10 mouse cellular contexts compared by ENCODE assay signal in genomic region chr11:68555918-68556584, GRCm38 (mm10). TPM values are rescaled to one million over a fixed set of nuclear protein-coding genes. Genes with fewer than 3 reads are reported as not detected.
DNase-seq lines count a peak whose midpoint lies in the region; ATAC-seq and TF ChIP-seq lines count a peak whose summit lies in the region.
"Had no signal": no experiment of that assay in that cellular context is flagged by ENCODE, and none has a peak within 500 bp of the region (broad histone marks: within the 10 kb centered on the region; RNA-seq: fewer than 3 reads in every experiment).

Mfsd6l (plus strand) TSS chr11:68556186.

- 0 out of 2 replicates have a peak, but pooled peaks cover 6% of the 10 kb centered on the region for H3K27me3 ChIP-seq in heart, postnatal 0 days (ENCODE audit: control insufficient read depth, insufficient read depth, low read length)
- peaks cover 27% of the 10 kb centered on the region for H3K27me3 ChIP-seq in hindbrain, embryonic 10.5 days (ENCODE audit: insufficient read depth, poor library complexity, severe bottlenecking)
- H3K27me3 ChIP-seq in limb, embryonic 12.5 days = peaks cover 34% of the 10 kb centered on the region
- H3K27me3 ChIP-seq in neural tube, embryonic 12.5 days (replicated peaks) = peaks cover 7% of the 10 kb centered on the region
- H3K27me3 ChIP-seq: Patski had no signal

- WGBS in heart, postnatal 0 days = 15% methylated on average over 37 of the region's 37 CpGs
- WGBS in hindbrain, embryonic 10.5 days = 7% methylated on average over 37 of the region's 37 CpGs
- 6% methylated on average over 37 of the region's 37 CpGs for WGBS in limb, embryonic 12.5 days
- 6% methylated on average over 37 of the region's 37 CpGs for WGBS in neural tube, embryonic 12.5 days

- TF ChIP-seq EP300 in heart, postnatal 0 days (IDR thresholded peaks at IDR 0.05; ENCODE audit: low read depth) = no peak

- intact Hi-C loops in heart, postnatal 25 days (cut with DNase I) = loop anchor here (2.0 kb wide), 1 partner anchor 71 kb away; no protein-coding TSS in a partner anchor
- intact Hi-C loops in gastrocnemius, adult 2 months (cut with DNase I) = no loop called here

- no peak for ATAC-seq in heart, postnatal 0 days (ENCODE audit: insufficient read depth, low read depth)
- no peak for ATAC-seq in limb, embryonic 12.5 days (ENCODE audit: insufficient number of reproducible peaks, insufficient read depth, low FRiP score, low TSS enrichment, low read depth)
- no peak for ATAC-seq in neural tube, embryonic 12.5 days (ENCODE audit: low FRiP score, low read depth)
- ATAC-seq in megakaryocyte progenitor cell, adult 5-6 weeks (replicated peaks; ENCODE audit: poor library complexity) = no peak
- ATAC-seq: Patski had no signal

- H3K4me3 ChIP-seq in heart, postnatal 0 days (ENCODE audit: low read depth, low read length) = peak within 1 kb of the TSS; percentile 19; the same call in 1 of the 2 replicates
- peak within 1 kb of the TSS; percentile 39 for H3K4me3 ChIP-seq in hindbrain, embryonic 10.5 days
- peak within 1 kb of the TSS; percentile 20 for H3K4me3 ChIP-seq in limb, embryonic 12.5 days (replicated peaks)
- H3K4me3 ChIP-seq in neural tube, embryonic 12.5 days = no peak within 1 kb of the TSS
- H3K4me3 ChIP-seq in gastrocnemius, adult 2 months = no peak within 1 kb of the TSS

- no peak within 1 kb of the TSS for H3K27ac ChIP-seq in heart, postnatal 0 days (ENCODE audit: low read depth)
- H3K27ac ChIP-seq in hindbrain, embryonic 10.5 days = peak within 1 kb of the TSS; percentile 40; the same call in 1 of the 2 replicates
- H3K27ac ChIP-seq in limb, embryonic 12.5 days = no peak within 1 kb of the TSS
- no peak within 1 kb of the TSS for H3K27ac ChIP-seq in neural tube, embryonic 12.5 days
- no peak within 1 kb of the TSS for H3K27ac ChIP-seq in gastrocnemius, adult 2 months
- H3K27ac ChIP-seq: macrophage had no signal

- H3K9me3 ChIP-seq in heart, postnatal 0 days (replicated peaks; ENCODE audit: control insufficient read depth, low read length) = no peaks in the 10 kb centered on the region
- no peaks in the 10 kb centered on the region for H3K9me3 ChIP-seq in hindbrain, embryonic 10.5 days
- no peaks in the 10 kb centered on the region for H3K9me3 ChIP-seq in limb, embryonic 12.5 days
- no peaks in the 10 kb centered on the region for H3K9me3 ChIP-seq in neural tube, embryonic 12.5 days

- H3K4me1 ChIP-seq in heart, postnatal 0 days (ENCODE audit: control insufficient read depth, insufficient read depth) = peaks cover 6% of the 10 kb centered on the region; the same call in 1 of the 2 replicates
- H3K4me1 ChIP-seq in hindbrain, embryonic 10.5 days (replicated peaks) = peaks cover 7% of the 10 kb centered on the region
- H3K4me1 ChIP-seq in limb, embryonic 12.5 days (replicated peaks) = peaks cover 7% of the 10 kb centered on the region; the same call in 1 of the 2 replicates
- peaks cover 5% of the 10 kb centered on the region; the same call in 1 of the 2 replicates for H3K4me1 ChIP-seq in neural tube, embryonic 12.5 days

- DNase-seq in heart, postnatal 0 days (ENCODE audit: low spot score) = no peak
- DNase-seq in heart, postnatal 25 days (ENCODE audit: low spot score) = no peak
- DNase-seq in hindbrain, embryonic 10.5 days (ENCODE audit: low spot score) = peak; percentile 25
- no peak for DNase-seq in right cerebral cortex, postnatal 4 days
- no peak for DNase-seq in gastrocnemius, adult 2 months

- H3K36me3 ChIP-seq in heart, postnatal 0 days (replicated peaks; ENCODE audit: control insufficient read depth, insufficient read depth, low read length) = no peaks in the 10 kb centered on the region
- no peaks in the 10 kb centered on the region for H3K36me3 ChIP-seq in hindbrain, embryonic 10.5 days
- no peaks in the 10 kb centered on the region for H3K36me3 ChIP-seq in limb, embryonic 12.5 days
- H3K36me3 ChIP-seq in neural tube, embryonic 12.5 days = no peaks in the 10 kb centered on the region

- no peak for TF ChIP-seq CTCF in heart, postnatal 0 days (IDR thresholded peaks at IDR 0.05; ENCODE audit: low read depth)
- TF ChIP-seq CTCF in gastrocnemius, adult 2 months (IDR thresholded peaks at IDR 0.05) = no peak

- H3K9ac ChIP-seq in heart, postnatal 0 days (replicated peaks; ENCODE audit: low read depth, low read length) = no peak within 1 kb of the TSS
- no peak within 1 kb of the TSS for H3K9ac ChIP-seq in limb, embryonic 12.5 days (replicated peaks)
- no peak within 1 kb of the TSS for H3K9ac ChIP-seq in neural tube, embryonic 12.5 days

- H3K4me2 ChIP-seq in heart, postnatal 0 days (ENCODE audit: low read depth, low read length) = peak within 1 kb of the TSS; percentile 42
- H3K4me2 ChIP-seq in limb, embryonic 12.5 days = peak within 1 kb of the TSS; percentile 42
- H3K4me2 ChIP-seq in neural tube, embryonic 12.5 days (replicated peaks) = peak within 1 kb of the TSS; percentile 49

RNA-seq across cellular contexts. Expression of gene Mfsd6l, which starts in this region (rescaled TPM):
- 0.08 TPM in 1 of 2 replicates, not detected in the other for total RNA-seq in heart, postnatal 0 days (2014; rRNA removed; ENCODE audit: low replicate concordance)
- polyA plus RNA-seq in heart, postnatal 0 days (2015; fragmentation: Nextera tagmentation; extraction: Ambion mirVana) = 0.08 and 0.27 TPM in 2 replicates
- total RNA-seq in heart, postnatal 25 days (2021) = under 1 TPM in 1 of 2 experiments, not detected in 1; 0.11 TPM
- 0.17 and 0.22 TPM in 2 replicates for polyA plus RNA-seq in hindbrain, embryonic 10.5 days (2016; fragmentation: Nextera tagmentation; extraction: Ambion mirVana)
- 0.10 TPM in 1 of 2 replicates, not detected in the other for polyA plus RNA-seq in limb, embryonic 12.5 days (2016; fragmentation: Nextera tagmentation; extraction: Ambion mirVana)
- polyA plus RNA-seq in neural tube, embryonic 12.5 days (2016; fragmentation: Nextera tagmentation; extraction: Ambion mirVana) = not detected in 2 replicates
- 0.17 and 0.34 TPM in 2 replicates for total RNA-seq in megakaryocyte progenitor cell, adult 5-6 weeks (2015)
- not detected in 2 replicates for total RNA-seq in megakaryocyte progenitor cell, adult 5-6 weeks (2017)
- under 1 TPM in 1 of 2 experiments, not detected in 1; 0.11 TPM for total RNA-seq in gastrocnemius, adult 2 months (2021)
- polyA plus RNA-seq: macrophage had no signal

Comparison
In these comparisons a context has a peak if more than half of its experiments do, and no peak if none do; other contexts are left out.
1. Peak in DNase-seq, H3K4me3 ChIP-seq and H3K27ac ChIP-seq in hindbrain, embryonic 10.5 days; RNA of the gene not detected or under 1 TPM.
2. H3K4me3 ChIP-seq: peak in heart, postnatal 0 days (single experiment) and limb, embryonic 12.5 days (single experiment); none in neural tube, embryonic 12.5 days (single experiment) and gastrocnemius, adult 2 months (single experiment).
3. Peak in every context shown above with its lines, with median percentiles within 50 percentile points of each other: H3K4me2 ChIP-seq.